Mouse (Mus musculus) bone marrow macrophage, adult 2 months (primary cell): ENCODE data around the gene Impg1. TPM values are rescaled to one million over a fixed set of nuclear protein-coding genes. Genes with fewer than 3 reads are reported as not detected.

Experiments used
- H3K27ac ChIP-seq: 2 replicates; pipeline ENCODE4 v1.5.1; 2012; ENCODE audit warnings: low read depth, low read length; ENCODE audit not compliant: insufficient read depth
- H3K4me1 ChIP-seq: 2 replicates; pipeline ENCODE4 v1.6.1; 2012; ENCODE audit warnings: low read length; ENCODE audit not compliant: control insufficient read depth, insufficient read depth
- H3K4me3 ChIP-seq: 2 replicates; pipeline ENCODE4 v1.5.1; 2012; ENCODE audit warnings: mild to moderate bottlenecking, low read length, moderate library complexity; ENCODE audit not compliant: insufficient read depth
- CTCF ChIP-seq: IDR thresholded peaks from 2 replicates; pipeline ENCODE4 v1.5.1; 2012; ENCODE audit warnings: low read depth, mild to moderate bottlenecking, low read length, moderate library complexity
- POLR2A ChIP-seq: IDR thresholded peaks from 2 replicates; pipeline ENCODE4 v1.6.1; 2012; ENCODE audit warnings: mild to moderate bottlenecking, low read depth, low read length, borderline replicate concordance
- polyA plus RNA-seq: library from polyadenylated mRNA; stranded (reverse); fragments of >200 nt; gene quantifications from 2 replicates; pipeline ENCODE4 v1.2.4, GENCODE M21; 2012; ENCODE audit not compliant: missing spikeins, insufficient read depth, insufficient read length

The Impg1 gene
- polyA plus RNA-seq, 1 experiment: 0.21 TPM

- TF ChIP-seq CTCF: no peak
- no peak for TF ChIP-seq POLR2A
- H3K27ac ChIP-seq: no peak overlapping the region
- H3K4me3 ChIP-seq: no peak overlapping the region
- H3K4me1 ChIP-seq: no peaks in the 10 kb centered on the region
Measured at GRCm38 (mm10) chr9:80318027-80318426, 147.3 kb downstream of the Impg1 start.

- TF ChIP-seq CTCF (no peak), POLR2A (no peak)
- H3K27ac ChIP-seq: no peak overlapping the region
Measured at GRCm38 (mm10) chr9:80315922-80316321, 149.4 kb downstream of the Impg1 start.

GRCm38 (mm10) chr9:80313610-80314009 lies 151.7 kb downstream of the Impg1 start:
- no peaks in the 10 kb centered on the region for H3K4me1 ChIP-seq

More at GRCm38 (mm10) chr9:80315922-80316321, 149.4 kb downstream of the Impg1 start:
- H3K4me3 ChIP-seq: no peak overlapping the region
- H3K4me1 ChIP-seq: no peaks in the 10 kb centered on the region

GRCm38 (mm10) chr9:80307629-80308028 lies 157.7 kb downstream of the Impg1 start:
- no peak overlapping the region for H3K4me3 ChIP-seq
- TF ChIP-seq POLR2A: no peak
- no peak for TF ChIP-seq CTCF
- H3K27ac ChIP-seq: no peak overlapping the region
- no peaks in the 10 kb centered on the region for H3K4me1 ChIP-seq

More at GRCm38 (mm10) chr9:80313610-80314009, 151.7 kb downstream of the Impg1 start:
- TF ChIP-seq POLR2A (no peak), CTCF (no peak)
- H3K4me3 ChIP-seq: no peak overlapping the region
- no peak overlapping the region for H3K27ac ChIP-seq

GRCm38 (mm10) chr9:80306853-80307252 lies 158.4 kb downstream of the Impg1 start:
- Histone ChIP-seq H3K27ac (no peak overlapping the region), H3K4me3 (no peak overlapping the region), H3K4me1 (no peaks in the 10 kb centered on the region)
- TF ChIP-seq POLR2A: no peak
- no peak for TF ChIP-seq CTCF

GRCm38 (mm10) chr9:80306390-80306789 lies 158.9 kb downstream of the Impg1 start:
- Histone ChIP-seq H3K27ac (no peak overlapping the region), H3K4me3 (no peak overlapping the region), H3K4me1 (no peaks in the 10 kb centered on the region)
- TF ChIP-seq POLR2A: no peak
- TF ChIP-seq CTCF: no peak

- Histone ChIP-seq H3K27ac (no peak overlapping the region), H3K4me1 (no peaks in the 10 kb centered on the region), H3K4me3 (no peak overlapping the region)
- no peak for TF ChIP-seq POLR2A
- TF ChIP-seq CTCF: no peak
Measured at GRCm38 (mm10) chr9:80303518-80303917, 161.8 kb downstream of the Impg1 start.

GRCm38 (mm10) chr9:80299031-80299430 lies 166.2 kb downstream of the Impg1 start:
- H3K4me1 ChIP-seq: no peaks in the 10 kb centered on the region
- no peak overlapping the region for H3K4me3 ChIP-seq
- TF ChIP-seq POLR2A (no peak), CTCF (no peak)
- no peak overlapping the region for H3K27ac ChIP-seq

GRCm38 (mm10) chr9:80296086-80296485 lies 169.2 kb downstream of the Impg1 start:
- H3K27ac ChIP-seq: no peak overlapping the region
- no peaks in the 10 kb centered on the region for H3K4me1 ChIP-seq
- no peak overlapping the region for H3K4me3 ChIP-seq
- TF ChIP-seq POLR2A: no peak
- TF ChIP-seq CTCF: no peak

GRCm38 (mm10) chr9:80293056-80293584 lies 172.2 kb downstream of the Impg1 start:
- H3K27ac ChIP-seq: no peak overlapping the region
- no peaks in the 10 kb centered on the region for H3K4me1 ChIP-seq
- H3K4me3 ChIP-seq: no peak overlapping the region
- no peak for TF ChIP-seq CTCF

GRCm38 (mm10) chr9:80286845-80287244 lies 178.4 kb downstream of the Impg1 start:
- TF ChIP-seq CTCF: no peak
- no peak for TF ChIP-seq POLR2A
- Histone ChIP-seq H3K4me1 (no peaks in the 10 kb centered on the region), H3K4me3 (no peak overlapping the region), H3K27ac (no peak overlapping the region)
